In the genomic region with DNA sequence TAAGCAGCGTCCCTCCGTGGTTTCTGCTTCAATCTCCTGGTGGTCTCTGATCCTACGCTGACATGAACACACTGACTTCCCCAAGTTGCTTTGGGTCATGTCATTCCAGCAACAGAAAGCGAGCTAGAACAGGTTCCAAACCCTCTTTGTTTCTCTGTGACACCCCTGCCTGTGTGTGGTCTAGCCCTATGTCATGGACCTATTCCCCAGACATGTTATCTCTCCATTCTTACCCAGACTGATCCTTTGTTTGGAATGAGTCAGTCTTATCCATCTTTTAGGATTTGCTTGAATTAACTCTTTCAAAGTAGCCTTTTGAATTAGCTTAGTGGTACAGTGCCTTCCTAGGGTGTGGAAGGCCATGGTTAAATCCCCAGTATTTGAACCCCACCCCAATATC, we compare ENCODE assay signal across 18 mouse cellular contexts.
"Had no signal": no experiment of that assay in that cellular context is flagged by ENCODE, and none has a peak within 500 bp of the region (broad histone marks: within the 10 kb centered on the region; RNA-seq: fewer than 3 reads in every experiment).

No protein-coding gene starts in this region.

- H3K9me3 ChIP-seq: limb, embryonic 12.5 days; limb, embryonic 15.5 days; lung, embryonic 15.5 days; megakaryocyte, embryonic 14.5 days had no signal

- H3K36me3 ChIP-seq: limb, embryonic 12.5 days; limb, embryonic 15.5 days; lung, embryonic 15.5 days had no signal

- DNase-seq: kidney, adult 18-20 months; kidney, adult 9 months; kidney, postnatal 25 days; left cerebral cortex, postnatal 4 days; liver, postnatal 0 days; lung, postnatal 10 days; lung, postnatal 36 days; midbrain, embryonic 14.5 days; thymus, adult 18-20 months; thymus, postnatal 36 days had no signal

- H3K27me3 ChIP-seq: limb, embryonic 12.5 days; limb, embryonic 15.5 days; lung, embryonic 15.5 days; megakaryocyte, embryonic 14.5 days had no signal

- H3K9ac ChIP-seq: limb, embryonic 12.5 days; limb, embryonic 15.5 days; liver, embryonic 14.5 days; liver, postnatal 0 days; lung, embryonic 15.5 days had no signal

- H3K4me2 ChIP-seq: limb, embryonic 12.5 days; limb, embryonic 15.5 days; liver, embryonic 11.5 days; lung, embryonic 15.5 days; midbrain, embryonic 11.5 days had no signal

- H3K27ac ChIP-seq: limb, embryonic 12.5 days; limb, embryonic 15.5 days; liver, embryonic 14.5 days; lung, embryonic 15.5 days had no signal

- H3K4me1 ChIP-seq: limb, embryonic 15.5 days had no signal

- ATAC-seq: intestine, embryonic 16.5 days; liver, postnatal 0 days had no signal

- H3K4me3 ChIP-seq: limb, embryonic 12.5 days; limb, embryonic 15.5 days; lung, embryonic 15.5 days; megakaryocyte, embryonic 14.5 days had no signal
